Mouse (Mus musculus) fat pad, adult 2 months (tissue): ENCODE measurements around the gene Tmem130.
"Not testable (repeated sequence)": the region's sequence is repeated elsewhere in the genome, so short reads cannot be mapped to it uniquely, and the experiment has no call there.

Experiments used
- DNase-seq: peaks from one replicate; pipeline ENCODE4 v3.0.0-alpha.2; 2011; ENCODE audit warnings: low read depth, low spot score; ENCODE audit errors: extremely low read depth

The Tmem130 gene

DNA sequence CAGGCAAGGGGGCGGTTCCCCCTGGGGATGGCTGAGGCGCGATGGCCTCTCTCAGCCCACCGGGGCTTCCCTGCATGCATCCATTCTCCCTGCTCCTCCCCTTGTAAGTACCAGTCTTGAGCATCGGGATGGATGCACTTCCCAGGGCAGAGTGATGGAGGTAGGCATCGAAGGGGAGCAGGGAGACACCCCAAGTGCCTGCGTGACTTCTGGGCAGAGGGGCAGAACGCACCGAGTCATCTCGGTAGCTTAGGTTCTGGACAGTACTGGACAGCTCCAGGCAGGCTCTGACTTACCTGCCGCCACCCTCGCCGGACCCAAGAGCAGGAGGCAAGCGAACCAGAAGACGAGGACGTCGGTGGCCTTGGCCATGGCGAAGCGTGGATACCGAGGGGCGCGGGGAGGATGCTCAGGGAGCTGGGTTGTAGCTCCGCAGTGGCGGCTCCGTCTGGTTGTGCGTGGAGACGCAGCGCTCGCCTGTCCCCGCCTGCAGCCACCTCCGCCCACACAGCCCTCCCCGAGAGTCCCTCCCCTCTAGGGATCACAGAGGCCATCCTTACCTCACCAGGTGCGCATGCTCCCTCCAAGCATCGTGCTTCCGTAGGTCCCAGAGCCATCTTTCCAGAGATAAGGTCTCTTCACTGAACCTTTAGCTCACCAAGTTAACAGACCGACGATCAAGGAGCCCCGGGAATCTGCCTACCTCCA lies at the start of gene Tmem130:
Tmem130 (minus strand) TSS at position 658 of the 708 bp plus-strand sequence.
- no peak for DNase-seq

DNA sequence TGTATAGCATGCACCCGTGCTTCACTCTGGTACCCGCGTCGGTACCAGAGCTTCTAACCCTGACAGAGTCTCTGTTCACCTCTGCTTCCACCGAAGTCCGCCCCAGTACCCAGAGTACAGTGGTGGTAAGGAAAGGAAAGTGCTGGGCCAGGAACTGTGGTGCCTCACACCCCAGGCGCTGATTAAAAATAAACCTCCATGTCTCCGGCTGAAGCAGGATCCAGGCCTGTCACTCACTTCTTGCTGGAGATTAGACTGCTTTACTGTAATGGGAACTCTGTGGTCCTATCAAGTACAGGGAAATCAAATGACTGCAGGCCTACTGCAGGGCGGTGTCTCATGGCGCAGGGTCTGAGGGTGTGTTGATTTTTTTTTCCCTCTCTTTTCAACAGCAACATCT lies 45.3 kb upstream of the Tmem130 start:
- DNase-seq, result no peak

DNA sequence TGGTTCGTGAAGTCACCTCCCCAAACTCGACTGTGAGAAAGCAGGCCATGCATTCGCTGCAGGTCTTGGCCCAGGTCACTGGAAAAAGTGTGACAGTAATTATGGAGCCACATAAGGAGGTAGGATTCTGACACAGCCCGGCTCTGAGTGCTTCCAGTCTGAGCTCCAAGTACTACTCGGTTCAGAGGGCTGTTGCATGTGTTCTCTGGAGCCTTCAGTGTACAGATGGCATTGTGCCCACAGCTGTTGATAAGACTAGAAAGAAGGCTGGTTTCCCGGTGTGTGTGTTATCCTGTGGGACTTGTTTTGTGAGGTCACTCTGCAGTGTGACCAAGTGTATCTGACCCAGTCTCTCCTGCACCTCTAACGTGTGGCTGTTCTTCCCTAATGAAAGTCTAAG lies 42.6 kb upstream of the Tmem130 start:
- no peak for DNase-seq

DNA sequence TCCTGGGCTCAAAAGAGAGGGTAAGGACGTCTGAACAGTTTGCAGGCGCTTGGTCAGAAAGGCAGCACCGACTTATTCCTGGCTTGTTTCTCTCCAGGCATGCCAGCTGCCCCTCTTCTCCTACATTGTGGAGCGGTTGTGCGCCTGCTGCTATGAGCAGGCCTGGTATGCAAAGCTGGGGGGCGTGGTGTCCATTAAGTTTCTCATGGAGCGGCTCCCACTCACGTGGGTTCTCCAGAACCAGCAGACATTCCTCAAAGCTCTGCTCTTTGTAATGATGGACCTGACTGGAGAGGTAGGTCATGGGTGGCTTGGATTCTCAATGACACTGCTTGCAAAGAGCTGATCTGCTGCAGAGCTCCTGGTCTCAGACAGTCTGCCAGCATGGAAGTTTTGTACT lies 41.4 kb upstream of the Tmem130 start:
- DNase-seq, result no peak

DNA sequence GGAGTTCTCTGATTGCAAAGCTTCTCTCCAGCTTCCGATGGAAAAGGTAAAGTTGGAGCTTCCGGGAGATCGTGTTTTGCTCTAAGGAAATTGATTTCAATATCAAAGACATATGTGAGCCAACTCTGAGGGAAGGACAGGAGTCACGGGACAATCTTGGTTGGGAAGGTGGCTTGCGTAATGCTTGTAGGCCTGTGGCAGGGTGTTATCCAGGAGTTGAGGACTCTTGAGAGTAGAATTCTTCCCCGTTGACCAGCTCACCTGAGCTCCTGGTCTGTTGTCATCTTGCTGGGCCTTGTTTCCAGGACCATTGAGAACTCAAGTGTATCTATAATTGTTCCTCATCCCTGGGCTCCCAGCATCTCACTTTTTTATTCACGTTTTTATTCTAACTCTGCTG lies 35.5 kb upstream of the Tmem130 start:
- DNase-seq, result no peak

DNA sequence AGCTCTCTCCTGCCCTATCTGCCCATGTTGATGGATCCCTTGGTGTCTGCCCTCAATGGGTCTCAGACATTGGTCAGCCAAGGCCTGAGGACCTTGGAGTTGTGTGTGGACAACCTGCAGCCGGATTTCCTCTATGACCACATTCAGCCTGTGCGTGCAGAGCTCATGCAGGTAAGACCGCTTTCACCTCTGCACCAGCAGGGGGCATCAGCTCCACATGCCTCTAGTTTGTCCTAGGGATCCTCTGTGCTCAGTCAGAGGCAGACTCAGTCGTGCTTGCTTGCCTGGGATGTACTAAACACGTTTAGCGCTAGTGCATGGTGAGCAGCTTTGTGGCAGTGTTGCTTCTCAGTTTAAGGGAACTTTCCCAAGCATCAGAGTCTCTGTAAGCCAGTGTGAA lies 33.1 kb upstream of the Tmem130 start:
- no peak for DNase-seq

DNA sequence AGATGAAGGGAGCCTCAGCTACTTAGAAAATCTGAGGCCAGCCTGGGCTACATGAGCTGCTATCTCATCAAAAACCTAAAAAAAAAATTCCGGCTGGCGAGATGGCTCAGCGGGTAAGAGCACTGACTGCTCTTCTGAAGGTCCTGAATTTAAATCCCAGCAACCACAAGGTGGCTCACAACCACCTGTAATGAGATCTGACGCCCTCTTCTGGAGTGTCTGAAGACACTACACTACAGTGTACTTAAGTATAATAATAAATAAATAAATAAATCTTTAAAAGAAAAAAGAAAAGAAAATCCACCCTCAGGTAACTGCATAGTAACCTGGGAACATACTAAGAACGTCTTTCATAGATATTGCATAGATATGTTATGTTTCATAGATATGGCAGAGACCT lies 31.8 kb upstream of the Tmem130 start:
- DNase-seq, result no peak

DNA sequence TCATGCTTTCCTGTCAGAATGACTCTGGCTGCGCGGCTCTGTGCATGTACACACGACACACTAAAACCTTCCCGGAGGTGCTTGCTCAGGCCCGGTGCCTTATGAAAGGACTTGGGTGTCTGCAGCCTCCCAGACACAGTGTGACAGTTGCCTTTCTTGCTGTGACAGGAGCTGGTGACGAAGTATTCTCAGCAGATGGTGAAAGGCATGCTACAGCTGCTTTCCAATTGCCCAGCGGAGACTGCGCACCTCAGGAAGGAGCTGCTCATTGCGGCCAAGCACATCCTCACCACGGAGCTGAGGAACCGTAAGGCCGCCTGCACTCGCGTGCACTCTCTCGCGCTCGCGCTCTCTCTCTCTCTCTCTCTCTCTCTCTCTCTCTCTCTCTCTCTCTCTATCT lies 24.8 kb upstream of the Tmem130 start:
- no peak for DNase-seq

DNA sequence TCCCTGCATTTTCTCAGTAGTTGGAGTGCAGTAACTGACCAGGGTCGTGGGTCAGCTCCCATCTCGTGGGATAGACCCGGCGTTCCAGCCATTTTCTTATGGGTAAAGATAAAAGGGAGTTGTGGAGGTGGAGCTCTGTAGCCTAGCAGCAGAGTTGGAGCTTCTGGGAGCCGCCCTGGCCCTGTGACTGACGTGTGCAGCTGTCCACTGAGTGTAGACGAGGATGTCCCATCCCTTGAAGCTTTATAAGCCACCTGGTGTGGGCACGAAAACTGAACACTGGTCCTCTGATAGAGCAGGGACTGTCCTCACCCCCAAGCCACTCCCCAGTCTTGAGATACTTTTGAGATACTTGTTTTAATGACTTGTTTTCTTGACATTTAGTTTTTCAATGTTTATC lies 19.0 kb upstream of the Tmem130 start:
- no peak for DNase-seq

DNA sequence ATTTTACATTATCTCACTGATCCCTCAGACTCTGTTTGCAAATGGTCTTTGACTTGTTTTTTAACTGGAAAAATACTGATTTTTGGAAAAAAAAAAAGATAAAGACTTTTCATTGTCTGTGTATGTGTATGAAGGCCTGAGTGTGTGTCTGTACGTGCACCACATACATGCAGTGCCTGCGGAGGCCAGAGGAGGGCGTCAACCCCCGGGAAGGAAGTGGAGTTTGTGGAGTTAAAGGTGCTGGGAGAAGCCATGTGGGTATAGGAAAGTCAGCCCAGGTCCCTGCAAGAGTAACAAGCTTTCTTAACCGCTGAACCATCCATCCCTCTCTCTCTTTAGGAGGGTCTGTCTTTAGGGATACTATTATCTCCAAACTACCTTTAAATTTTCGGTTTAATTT lies 11.6 kb upstream of the Tmem130 start:
- DNase-seq, result no peak

DNA sequence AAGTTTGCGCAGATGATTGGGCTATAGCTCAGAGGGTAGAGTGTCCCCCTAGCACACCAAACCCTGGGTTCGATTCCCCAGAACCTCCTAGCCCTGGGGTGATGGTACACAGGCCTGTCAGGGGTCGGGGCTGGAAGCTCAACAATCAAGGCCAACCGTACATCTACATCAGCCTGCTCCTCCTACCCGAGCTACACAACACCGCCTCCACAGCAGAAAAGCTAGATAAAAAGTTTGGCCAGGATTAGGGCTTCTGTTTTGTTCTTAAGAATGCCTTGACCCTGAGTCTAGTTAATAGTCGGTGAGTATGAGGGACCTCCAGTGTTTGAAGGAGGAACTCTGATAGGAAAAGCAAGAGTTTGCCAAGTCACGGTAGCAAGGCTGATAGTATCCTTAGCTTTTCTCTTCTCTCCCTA lies 7.5 kb upstream of the Tmem130 start:
- no peak for DNase-seq

DNA sequence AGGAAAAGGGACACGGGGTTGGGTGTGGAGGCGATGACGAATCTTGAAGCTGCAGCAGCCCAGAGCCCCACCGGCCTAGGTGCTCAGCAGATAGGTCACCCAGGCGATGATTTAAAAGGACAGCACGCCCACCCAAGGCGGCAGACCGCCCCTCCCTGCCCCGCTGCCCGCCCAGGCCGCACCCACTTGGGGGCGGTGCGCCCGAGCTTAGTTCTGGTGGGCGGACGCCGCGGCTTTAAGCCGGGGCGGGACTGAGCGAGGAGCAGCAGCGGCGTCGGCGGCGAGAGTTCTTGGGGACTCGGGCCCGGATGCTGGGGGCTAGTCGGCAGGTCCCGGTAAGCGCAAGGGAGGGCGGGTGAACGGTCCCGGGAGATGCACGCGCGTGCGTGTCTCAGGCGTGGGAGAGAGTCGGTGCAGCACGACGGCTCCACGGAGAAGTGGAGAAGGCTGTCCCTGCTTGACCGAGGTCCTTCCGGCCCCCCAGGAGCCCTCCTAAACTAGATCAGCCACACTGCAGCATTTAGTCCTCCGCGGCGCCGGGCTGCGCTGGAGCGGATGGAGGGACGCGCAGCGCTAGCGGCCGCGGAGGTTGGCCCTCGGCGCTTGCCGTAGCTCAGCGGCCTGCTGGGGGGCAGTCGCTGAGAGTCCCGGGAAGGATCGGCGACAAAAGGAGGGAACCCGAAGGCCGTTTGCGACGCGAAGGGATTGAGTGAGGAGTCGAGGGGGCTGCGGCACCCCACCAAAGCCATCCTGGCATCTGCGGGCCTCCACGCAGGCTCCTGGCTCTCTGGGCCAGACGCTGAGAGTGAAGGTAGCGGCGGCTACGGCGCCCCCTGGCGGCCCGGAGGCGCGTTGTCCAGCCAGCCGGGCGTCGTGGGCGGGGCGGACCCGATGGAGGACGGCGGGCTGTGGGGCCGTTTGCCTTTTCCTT lies 6.6 kb upstream of the Tmem130 start:
- DNase-seq, result no peak

DNA sequence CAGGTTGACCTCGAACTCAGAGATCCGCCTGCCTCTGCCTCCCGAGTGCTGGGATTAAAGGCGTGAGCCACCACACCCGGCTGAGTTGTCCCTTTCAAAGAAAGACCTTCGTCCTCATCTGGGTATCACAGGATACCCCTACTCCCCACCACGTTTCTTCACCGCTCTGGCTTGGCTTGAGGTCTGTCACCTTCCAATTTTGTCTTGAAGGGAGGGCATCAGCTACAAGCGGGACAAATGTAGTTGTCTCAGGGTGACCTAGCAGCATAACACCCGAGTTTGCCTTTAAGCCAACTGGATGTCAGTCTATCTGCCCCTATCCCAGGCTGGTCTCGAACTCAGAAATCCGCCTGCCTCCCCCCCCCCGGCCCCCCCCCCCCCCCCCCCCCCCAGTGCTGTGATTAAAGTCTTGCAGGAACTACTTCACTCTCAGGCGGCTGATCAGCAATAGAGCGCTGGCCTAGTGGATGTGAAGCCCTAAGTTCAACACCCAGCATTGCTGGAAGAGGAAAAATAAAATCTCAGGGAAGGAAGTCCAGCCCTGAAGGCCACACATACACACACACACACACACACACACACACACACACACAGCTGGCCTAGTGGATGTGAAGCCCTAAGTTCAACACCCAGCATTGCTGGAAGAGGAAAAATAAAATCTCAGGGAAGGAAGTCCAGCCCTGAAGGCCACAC lies 5.6 kb upstream of the Tmem130 start, which contains the start of gene Trrap:
Trrap (plus strand) TSS at position 627 of the 693 bp plus-strand sequence.
- not testable (repeated sequence) for DNase-seq

DNA sequence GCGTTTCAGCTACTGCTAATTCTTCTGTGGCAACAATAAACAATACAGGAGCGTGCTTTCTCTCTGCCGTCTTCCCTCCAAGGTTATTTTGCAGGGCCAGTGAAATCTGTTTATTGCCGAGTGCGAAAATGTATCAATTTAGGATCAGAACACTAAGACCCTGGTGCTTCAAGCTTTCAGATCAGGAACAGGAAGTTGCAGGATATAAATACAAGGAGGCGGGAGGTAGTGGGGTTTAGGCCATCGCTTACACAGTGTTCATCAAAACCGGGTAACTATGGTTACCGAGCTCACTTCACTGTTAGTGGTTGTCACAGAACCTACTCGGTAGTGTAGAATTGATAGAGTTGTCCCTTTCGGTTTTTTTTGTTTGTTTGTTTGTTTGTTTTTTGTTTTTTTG lies 5.0 kb upstream of the Tmem130 start:
- DNase-seq, result no peak

DNA sequence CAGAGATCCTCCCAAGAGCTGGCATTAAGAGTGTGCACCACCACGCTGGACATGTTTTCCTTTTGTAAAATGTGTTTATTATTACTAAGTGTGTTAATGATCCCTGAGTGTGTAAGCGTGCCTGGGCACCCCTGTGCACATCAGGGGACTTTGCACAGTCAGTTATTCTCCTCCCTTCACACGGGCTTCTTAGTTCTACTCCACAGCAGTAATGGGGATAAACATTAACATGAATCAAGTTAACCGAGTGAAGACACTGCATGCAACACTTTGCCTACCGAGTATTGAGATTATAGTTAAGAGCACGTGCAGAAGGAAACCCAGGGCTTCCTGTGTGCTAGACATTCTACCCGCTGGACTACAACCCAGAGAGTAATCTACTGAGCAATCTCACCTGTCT lies 4.4 kb upstream of the Tmem130 start:
- no peak for DNase-seq

DNA sequence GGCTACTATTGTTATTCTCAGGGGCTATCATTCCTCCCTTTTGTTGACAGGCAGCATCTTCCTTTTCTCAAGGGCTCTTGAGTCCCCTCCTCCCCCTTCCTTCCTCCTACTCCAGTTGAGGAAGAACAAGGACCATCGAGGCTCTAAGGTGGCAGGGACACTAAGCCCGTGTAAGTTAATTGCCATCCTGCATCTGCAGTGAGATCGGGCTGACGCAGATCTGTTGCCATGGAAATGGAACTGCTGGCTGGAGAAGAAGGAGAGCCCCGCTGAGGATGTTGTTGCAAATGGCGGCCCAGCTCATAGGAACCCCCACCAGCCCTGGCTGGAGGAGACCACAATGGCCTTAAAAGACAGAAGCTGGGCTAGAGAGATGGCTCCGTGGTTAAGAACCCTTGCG lies 3.2 kb downstream of the Tmem130 start:
- DNase-seq, result no peak

DNA sequence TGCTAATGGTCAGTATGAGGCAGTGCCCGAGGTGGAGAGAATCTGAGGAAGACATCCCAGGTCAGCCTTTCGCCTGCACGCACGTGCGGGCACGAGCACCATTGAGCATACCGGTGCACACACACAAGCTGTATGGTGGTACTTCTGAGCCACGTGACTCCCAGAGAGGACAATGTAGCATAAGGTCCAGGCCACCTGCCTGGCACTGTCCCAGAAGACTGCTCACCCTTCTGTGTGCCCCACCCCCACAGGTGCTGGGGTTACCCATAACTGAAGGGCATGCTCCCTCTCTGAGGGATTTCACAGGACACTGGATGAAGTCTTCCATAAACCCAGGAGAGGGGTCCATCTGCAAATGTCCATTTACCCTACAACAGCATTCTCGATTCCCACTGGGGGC lies 4.2 kb downstream of the Tmem130 start:
- no peak for DNase-seq

DNA sequence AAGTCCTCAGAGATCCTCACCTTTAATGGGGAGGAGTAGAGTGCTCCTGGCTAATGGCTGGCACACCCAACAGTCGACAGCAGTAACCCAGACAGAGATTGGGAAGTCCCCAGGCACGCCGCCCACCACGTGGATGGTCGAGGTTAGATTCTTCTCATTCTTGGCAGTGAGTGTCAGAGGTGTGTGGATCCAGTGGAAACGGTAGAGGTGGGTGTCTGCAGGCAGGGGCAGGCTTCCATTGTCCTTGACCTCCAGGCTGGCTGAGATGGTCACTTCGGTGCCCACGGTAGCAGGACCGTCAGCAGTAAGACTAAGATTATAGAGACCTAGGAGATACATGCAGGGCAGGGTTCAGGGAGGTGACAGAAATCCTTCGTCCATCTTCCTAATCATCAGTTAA lies 6.4 kb downstream of the Tmem130 start:
- no peak for DNase-seq

DNA sequence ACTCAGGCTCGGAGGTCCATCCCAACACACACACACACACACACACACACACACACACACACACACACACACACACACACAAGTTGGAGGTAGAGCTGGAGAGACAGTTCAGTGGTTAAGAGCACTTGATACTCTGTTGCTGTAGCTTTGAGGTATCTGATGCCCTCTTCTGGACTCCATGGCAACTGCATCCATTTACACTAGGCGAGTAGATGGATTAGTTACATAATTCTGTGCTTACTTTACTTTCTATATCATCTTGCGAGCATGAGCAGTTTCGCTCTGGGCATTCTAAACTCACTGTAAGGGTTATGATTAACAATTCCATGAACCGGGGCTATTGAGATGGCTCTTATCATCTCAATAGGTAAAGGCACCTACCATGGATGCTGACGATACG lies 8.6 kb downstream of the Tmem130 start:
- DNase-seq, result no peak

DNA sequence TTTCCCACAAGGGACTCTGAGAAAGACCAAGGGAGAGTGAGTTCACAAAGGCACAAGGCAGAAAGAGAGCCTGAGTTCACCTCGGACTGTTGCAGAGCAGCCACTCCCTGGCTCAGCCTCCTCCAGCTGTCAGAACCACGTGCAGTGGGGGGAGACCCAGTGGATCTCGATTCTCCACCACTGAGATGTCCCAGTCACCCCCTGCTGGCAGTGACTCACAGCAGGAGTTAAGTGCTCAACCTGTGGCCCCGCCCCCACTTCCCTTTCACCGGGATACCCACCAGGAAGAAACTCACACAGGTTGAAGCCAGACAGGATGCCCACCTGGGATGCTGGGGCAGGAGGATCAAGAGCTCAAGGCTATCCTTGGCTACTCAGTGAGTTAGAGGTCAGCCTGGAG lies 9.2 kb downstream of the Tmem130 start:
- DNase-seq, result no peak

DNA sequence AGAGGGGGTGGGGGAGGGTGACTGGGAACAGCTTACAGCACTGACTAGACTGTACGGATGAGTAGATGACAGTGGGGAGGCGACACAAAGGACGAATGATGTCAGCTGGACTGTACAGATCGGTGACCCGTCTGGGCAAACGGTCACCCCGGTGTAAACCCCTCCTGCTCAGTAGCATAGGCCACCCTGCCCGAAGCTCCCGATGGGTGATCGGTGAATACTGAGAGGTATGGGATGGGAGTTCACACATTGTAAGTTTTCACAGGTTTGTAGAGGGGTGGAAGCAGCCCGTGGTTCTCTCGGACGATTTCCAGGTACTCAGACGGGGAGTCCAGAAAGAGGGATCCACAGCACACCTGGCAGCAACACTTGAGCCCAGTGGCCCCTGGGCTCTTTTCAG lies 24.5 kb downstream of the Tmem130 start:
- DNase-seq, result no peak

DNA sequence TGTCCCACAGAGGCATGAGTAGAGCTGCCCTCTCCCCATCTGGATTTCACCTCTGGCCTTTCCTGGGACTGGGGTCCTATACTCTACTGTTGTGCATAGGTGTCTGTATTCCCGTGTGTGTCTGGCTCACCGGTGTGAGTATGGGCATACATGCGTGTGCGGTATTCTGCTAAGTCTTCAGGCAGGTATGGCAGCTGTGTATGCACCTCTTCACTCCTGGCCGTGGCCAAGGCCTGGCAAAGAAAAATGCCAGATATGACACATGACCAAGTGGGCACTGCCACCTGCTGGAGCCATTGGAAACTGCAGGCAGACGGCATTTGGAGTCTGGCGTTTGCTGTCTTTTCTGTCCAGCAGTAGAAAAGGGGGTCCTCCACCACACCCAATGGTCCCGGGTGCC lies 26.7 kb downstream of the Tmem130 start:
- no peak for DNase-seq
